Mouse (Mus musculus): ENCODE measurements around the gene Sycp3.

The Sycp3 gene

GRCm38 (mm10) chr10:88459502-88459992 is at the start of gene Sycp3:
Gene Sycp3, plus strand, starts transcription at chr10:88459569.
- no peak for DNase-seq (ENCODE audit: inconsistent age in 2 of 2, low spot score in 1 of 2)

- no peak for DNase-seq (ENCODE audit: inconsistent age in 2 of 2, low spot score in 1 of 2)
Observed at GRCm38 (mm10) chr10:88409751-88410150, 49.6 kb upstream of the Sycp3 start.

GRCm38 (mm10) chr10:88412290-88412995 is 46.9 kb upstream of the Sycp3 start:
- no peak for DNase-seq (ENCODE audit: inconsistent age in 2 of 2, low spot score in 1 of 2)

GRCm38 (mm10) chr10:88417686-88418085 is 41.7 kb upstream of the Sycp3 start:
- no peak for DNase-seq (ENCODE audit: inconsistent age in 2 of 2, low spot score in 1 of 2)

GRCm38 (mm10) chr10:88420141-88420541 is 39.2 kb upstream of the Sycp3 start:
- no peak for DNase-seq (ENCODE audit: inconsistent age in 2 of 2, low spot score in 1 of 2)

GRCm38 (mm10) chr10:88420655-88421435 is 38.5 kb upstream of the Sycp3 start:
- DNase-seq (ENCODE audit: inconsistent age in 2 of 2, low spot score in 1 of 2), result no peak

GRCm38 (mm10) chr10:88426158-88426816 is 33.1 kb upstream of the Sycp3 start:
- peak; percentile 48 to 82 for DNase-seq (ENCODE audit: inconsistent age in 2 of 2, low spot score in 1 of 2)

- peak in 1 of 2 experiments; percentile 33 for DNase-seq (ENCODE audit: inconsistent age in 2 of 2, low spot score in 1 of 2)
Observed at GRCm38 (mm10) chr10:88426896-88427295, 32.5 kb upstream of the Sycp3 start.

GRCm38 (mm10) chr10:88427998-88428397 is 31.4 kb upstream of the Sycp3 start:
- DNase-seq (ENCODE audit: inconsistent age in 2 of 2, low spot score in 1 of 2), result no peak

- no peak for DNase-seq (ENCODE audit: inconsistent age in 2 of 2, low spot score in 1 of 2)
Observed at GRCm38 (mm10) chr10:88441224-88441623, 18.1 kb upstream of the Sycp3 start.

GRCm38 (mm10) chr10:88451221-88451620 is 8.1 kb upstream of the Sycp3 start:
- DNase-seq (ENCODE audit: inconsistent age in 2 of 2, low spot score in 1 of 2), result peak in 1 of 2 experiments; percentile 72

- no peak for DNase-seq (ENCODE audit: inconsistent age in 2 of 2, low spot score in 1 of 2)
Observed at GRCm38 (mm10) chr10:88451990-88452389, 7.4 kb upstream of the Sycp3 start.

- DNase-seq (ENCODE audit: inconsistent age in 2 of 2, low spot score in 1 of 2), result no peak
Observed at GRCm38 (mm10) chr10:88457816-88458215, 1.6 kb upstream of the Sycp3 start.

GRCm38 (mm10) chr10:88460122-88460820 is 902 bp downstream of the Sycp3 start:
- DNase-seq (ENCODE audit: inconsistent age in 2 of 2, low spot score in 1 of 2), result no peak

GRCm38 (mm10) chr10:88482866-88483265 is 23.5 kb downstream of the Sycp3 start:
- DNase-seq (ENCODE audit: inconsistent age in 2 of 2, low spot score in 1 of 2), result peak in 1 of 2 experiments; percentile 13

GRCm38 (mm10) chr10:88488629-88489028 is 29.3 kb downstream of the Sycp3 start:
- no peak for DNase-seq (ENCODE audit: inconsistent age in 2 of 2, low spot score in 1 of 2)

GRCm38 (mm10) chr10:88491632-88492031 is 32.3 kb downstream of the Sycp3 start:
- DNase-seq (ENCODE audit: inconsistent age in 2 of 2, low spot score in 1 of 2), result peak in 1 of 2 experiments; percentile 23

- peak in 1 of 2 experiments; percentile 22 for DNase-seq (ENCODE audit: inconsistent age in 2 of 2, low spot score in 1 of 2)
Observed at GRCm38 (mm10) chr10:88492658-88493057, 33.3 kb downstream of the Sycp3 start.

- peak in 1 of 2 experiments; percentile 18 for DNase-seq (ENCODE audit: inconsistent age in 2 of 2, low spot score in 1 of 2)
Observed at GRCm38 (mm10) chr10:88494959-88495587, 35.7 kb downstream of the Sycp3 start.

GRCm38 (mm10) chr10:88496864-88497564 is 37.6 kb downstream of the Sycp3 start:
- DNase-seq (ENCODE audit: inconsistent age in 2 of 2, low spot score in 1 of 2), result no peak

Measured in adrenal gland, adult (tissue).